Mouse (Mus musculus): ENCODE data around the gene Il33. TPM values are rescaled to one million over a fixed set of nuclear protein-coding genes. Genes with fewer than 3 reads are reported as not detected.

The Il33 gene
- 77.6 and 80.0 TPM in 2 replicates for polyA plus RNA-seq (2021; fragmentation: Nextera tagmentation)
- long read RNA-seq, experiment 1, transcript Il33-202 (8 exons, 2,537 nt), result major isoform, 188 of 215 reads
- long read RNA-seq, experiment 1, partial matches to known transcripts, result 10 of 215 reads
- long read RNA-seq, experiment 1, other reads (novel, unspliced or antisense), result 17 of 215 reads
- long read RNA-seq, experiment 2, transcript Il33-202 (8 exons, 2,537 nt), result major isoform, 788 of 852 reads
- long read RNA-seq, experiment 2, transcript Il33-201 (8 exons, 2,544 nt), result minor isoform, 5 of 852 reads
- long read RNA-seq, experiment 2, partial matches to known transcripts, result 18 of 852 reads
- long read RNA-seq, experiment 2, other reads (novel, unspliced or antisense), result 41 of 852 reads

DNA sequence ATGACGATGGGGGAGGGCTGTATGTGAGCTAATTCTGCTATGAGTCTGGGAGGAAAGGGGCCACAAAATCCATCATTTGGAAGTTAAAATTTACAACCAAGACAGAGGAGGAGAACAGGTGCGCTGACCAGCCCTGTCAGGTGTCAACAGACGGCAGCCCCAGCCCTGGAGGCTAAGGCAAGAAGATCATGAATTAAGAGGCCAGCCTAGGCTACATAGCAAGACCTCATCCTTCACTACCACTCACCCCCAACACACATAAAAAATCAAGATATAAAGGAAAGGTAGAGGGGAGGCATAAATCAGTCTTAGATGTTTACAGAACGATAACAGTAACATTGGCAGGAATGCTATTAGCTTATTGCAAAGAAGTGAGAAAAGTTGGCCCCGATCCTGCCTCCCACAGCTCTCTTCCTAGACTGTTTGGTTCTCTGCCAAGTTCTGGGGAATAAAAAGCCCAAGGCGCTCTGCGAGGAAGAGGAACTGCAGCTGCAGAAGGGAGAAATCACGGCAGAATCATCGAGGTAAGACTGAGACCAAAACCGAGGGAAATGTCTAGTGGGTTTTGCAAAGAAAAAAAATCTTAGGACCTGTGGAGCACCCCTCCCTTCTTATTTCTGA lies at the start of gene Il33:
Il33 (plus strand) TSS at position 477 of the 621 bp plus-strand sequence.

DNA sequence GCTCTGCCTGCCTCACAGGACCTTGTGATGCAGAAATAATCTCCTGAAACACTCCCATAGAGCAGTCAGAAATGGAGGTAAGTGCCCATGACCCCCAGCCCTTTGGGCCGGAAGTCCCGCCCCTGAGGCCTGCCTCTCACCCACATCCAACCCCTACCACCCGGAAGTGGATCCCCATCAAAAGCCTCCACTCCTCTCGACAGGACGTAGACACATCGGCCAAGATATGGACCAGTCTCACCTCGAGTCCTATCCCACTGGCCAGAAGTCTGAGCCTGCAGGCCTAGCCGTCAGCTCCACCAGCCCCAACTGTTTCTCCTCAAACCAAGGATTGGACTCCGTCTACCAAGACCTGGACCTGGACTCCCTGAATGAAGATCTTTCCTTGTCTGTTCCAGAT lies 78.7 kb downstream of the Il33 start, which contains the start of gene Trpd52l3:
Trpd52l3 (plus strand) TSS at position 170 of the 400 bp plus-strand sequence.

Other genes starting within 250 kb of the Il33 start
- gene Mlana, start 227.3 kb upstream of the Il33 start, polyA plus RNA-seq (2021; fragmentation: Nextera tagmentation), result not detected in 2 replicates
- gene 9930021J03Rik, start 119.1 kb upstream of the Il33 start, polyA plus RNA-seq (2021; fragmentation: Nextera tagmentation), result 3.7 and 3.8 TPM in 2 replicates
- 8.9 and 12.0 TPM in 2 replicates for gene Ranbp6, start 112.1 kb upstream of the Il33 start, polyA plus RNA-seq (2021; fragmentation: Nextera tagmentation)
- gene Trpd52l3, start 78.7 kb downstream of the Il33 start, polyA plus RNA-seq (2021; fragmentation: Nextera tagmentation), result not detected in 2 replicates
- gene Uhrf2, start 105.4 kb downstream of the Il33 start, polyA plus RNA-seq (2021; fragmentation: Nextera tagmentation), result 8.3 and 9.1 TPM in 2 replicates